Mouse (Mus musculus) liver, adult 2 months (tissue): ENCODE measurements around the gene Fbxw11.

Source experiments
- CTCF ChIP-seq: fragments of 200-500 bp; IDR thresholded peaks from 2 replicates; pipeline ENCODE4 v1.5.1; 2011; ENCODE audit warnings: low read depth, low read length, control low read depth
- POLR2A ChIP-seq: fragments of 200-500 bp; IDR thresholded peaks from 2 replicates; pipeline ENCODE4 v1.6.1; 2011; ENCODE audit warnings: low read length, control low read depth; ENCODE audit not compliant: insufficient read depth; ENCODE audit errors: extremely low read depth

GRCm38 (mm10) chr11:32677811-32678210, 35.3 kb downstream of the Fbxw11 start:
- TF ChIP-seq CTCF (no peak), POLR2A (no peak)
